Mouse (Mus musculus) erythroblast, embryonic 14.5 days (primary cell): ENCODE measurements around the gene Gm4567. TPM values are rescaled to one million over a fixed set of nuclear protein-coding genes. Genes with fewer than 3 reads are reported as not detected.
"Not testable (repeated sequence)": the region's sequence is repeated elsewhere in the genome, so short reads cannot be mapped to it uniquely, and the experiment has no call there.

Experiments
- H3K27me3 ChIP-seq: 2 replicates; pipeline ENCODE4 v1.6.1; 2012; ENCODE audit warnings: inconsistent platforms; ENCODE audit not compliant: control insufficient read depth
- H3K36me3 ChIP-seq: 2 replicates; pipeline ENCODE4 v1.6.1; 2012; ENCODE audit warnings: mild to moderate bottlenecking, inconsistent platforms; ENCODE audit not compliant: control insufficient read depth
- H3K4me1 ChIP-seq: 2 replicates; pipeline ENCODE4 v1.6.1; 2012; ENCODE audit warnings: inconsistent platforms; ENCODE audit not compliant: control insufficient read depth
- H3K4me3 ChIP-seq: replicated peaks from 2 replicates; pipeline ENCODE3; 2012; ENCODE audit warnings: moderate library complexity, mild to moderate bottlenecking, inconsistent platforms
- H3K9me3 ChIP-seq: 2 replicates; pipeline ENCODE4 v1.6.1; 2012; ENCODE audit warnings: low read length, inconsistent platforms, mixed read lengths; ENCODE audit not compliant: control insufficient read depth
- polyA plus RNA-seq: library from polyadenylated mRNA; stranded (reverse); fragments of >175 nt; gene quantifications from 2 replicates; pipeline ENCODE4 v1.2.3, GENCODE M21; 2012

Gm4567 gene
- polyA plus RNA-seq: not detected in 2 replicates

GRCm38 (mm10) chr7:22719610-22720009, at the start of gene Gm4567:
TSS of gene Gm4567 (minus strand) at chr7:22719710.
- H3K4me3 ChIP-seq, H3K36me3 ChIP-seq, H3K4me1 ChIP-seq, H3K9me3 ChIP-seq, H3K27me3 ChIP-seq: not testable (repeated sequence)

GRCm38 (mm10) chr7:22761397-22761796, 41.9 kb upstream of the Gm4567 start, which contains the start of gene Vmn1r157:
TSS of gene Vmn1r157 (plus strand) at chr7:22761697.
- H3K4me1 ChIP-seq, H3K9me3 ChIP-seq, H3K4me3 ChIP-seq, H3K27me3 ChIP-seq, H3K36me3 ChIP-seq: not testable (repeated sequence)

GRCm38 (mm10) chr7:22692217-22692616, 27.3 kb downstream of the Gm4567 start, which contains the start of gene Gm8693:
TSS of gene Gm8693 (minus strand) at chr7:22692317.
- H3K4me1 ChIP-seq, H3K36me3 ChIP-seq, H3K9me3 ChIP-seq, H3K27me3 ChIP-seq, H3K4me3 ChIP-seq: not testable (repeated sequence)

Other genes with a start within 250 kb of the Gm4567 start
- gene Vmn1r151, start 220.0 kb downstream of the Gm4567 start, polyA plus RNA-seq: not detected in 2 replicates
- not detected in 2 replicates for gene Vmn1r152, start 196.7 kb downstream of the Gm4567 start, polyA plus RNA-seq
- not detected in 2 replicates for gene Gm8677, start 184.8 kb downstream of the Gm4567 start, polyA plus RNA-seq
- gene Gm4201, start 154.4 kb downstream of the Gm4567 start, polyA plus RNA-seq: not detected in 2 replicates
- not detected in 2 replicates for gene Gm4565, start 131.6 kb downstream of the Gm4567 start, polyA plus RNA-seq
- gene Vmn1r155, start 61.7 kb downstream of the Gm4567 start, polyA plus RNA-seq: not detected in 2 replicates
- gene Gm8693, start 27.4 kb downstream of the Gm4567 start, polyA plus RNA-seq: not detected in 2 replicates
- gene Vmn1r157, start 42.0 kb upstream of the Gm4567 start, polyA plus RNA-seq: not detected in 2 replicates
- not detected in 2 replicates for gene Vmn1r158, start 71.1 kb upstream of the Gm4567 start, polyA plus RNA-seq
- not detected in 2 replicates for gene Vmn1r159, start 123.9 kb upstream of the Gm4567 start, polyA plus RNA-seq
- not detected in 2 replicates for gene Vmn1r160, start 151.5 kb upstream of the Gm4567 start, polyA plus RNA-seq